Mouse (Mus musculus) fibroblast of lung, adult 2 months (primary cell): Measurements from ENCODE around the gene Olfr569.

Experiments used
- DNase-seq: peaks from one replicate; pipeline ENCODE4 v3.0.0-alpha.2; 2011; ENCODE audit warnings: low read depth

Olfr569 gene

DNA sequence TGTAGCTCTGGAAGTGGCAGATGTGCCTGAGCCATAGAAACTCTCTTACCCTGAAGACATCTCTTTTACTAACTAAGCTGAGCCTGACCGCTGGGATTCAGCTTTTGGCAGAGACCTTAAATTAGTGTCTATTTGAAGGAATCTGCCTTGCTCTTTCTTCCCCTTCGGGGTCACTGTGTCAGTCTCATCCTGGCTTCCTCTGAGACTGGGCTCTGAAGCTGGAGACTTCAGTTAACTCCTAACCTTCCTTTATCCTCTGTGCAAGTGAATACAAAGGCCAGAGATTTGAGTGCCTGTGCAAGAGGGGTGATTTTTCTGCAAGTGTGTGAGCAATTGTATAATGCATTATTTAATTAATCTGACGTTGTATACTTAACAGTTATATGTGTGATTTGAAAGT is at the start of gene Olfr569:
Olfr569 (minus strand) TSS at position 101 of the 400 bp plus-strand sequence.
- DNase-seq = no peak

DNA sequence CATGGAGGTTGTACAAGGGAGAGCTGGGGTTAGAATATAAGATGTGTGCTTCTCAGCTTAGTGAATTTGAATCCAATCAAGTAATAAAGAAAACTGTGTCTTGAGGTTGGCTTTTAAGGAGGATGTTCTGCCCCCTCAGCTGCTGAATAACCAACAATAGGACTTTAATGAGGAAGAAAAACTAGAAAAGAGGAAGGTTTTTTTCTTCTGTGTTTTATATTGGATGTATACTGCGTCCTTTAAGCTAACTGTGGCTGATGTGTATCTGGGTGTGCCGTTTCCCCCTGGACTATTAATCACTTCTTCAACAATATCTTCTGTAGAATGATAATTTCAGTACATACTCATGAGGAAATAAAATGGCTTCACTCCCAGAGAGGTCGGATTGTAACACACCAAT is 36.4 kb upstream of the Olfr569 start:
- no peak for DNase-seq

DNA sequence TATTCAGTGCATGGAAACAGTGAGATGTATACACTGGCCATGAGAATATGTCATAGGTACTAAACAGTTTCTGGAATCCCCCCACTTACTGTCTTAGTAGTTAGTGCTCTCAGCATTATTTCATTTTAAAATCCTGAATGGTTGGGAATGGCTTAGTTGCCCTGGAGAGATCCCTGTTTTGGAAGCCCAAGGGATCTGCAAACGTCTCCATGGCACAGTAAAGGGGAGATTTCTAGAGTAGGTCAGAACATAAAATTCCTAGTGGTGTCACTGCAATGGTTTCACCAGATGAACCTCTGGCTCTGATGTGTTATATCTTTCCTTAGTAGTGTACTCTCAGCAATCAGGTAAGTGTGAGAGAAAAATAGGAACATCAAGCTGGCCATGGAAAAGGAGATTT is 33.4 kb upstream of the Olfr569 start, which contains the start of gene Olfr572:
Olfr572 (plus strand) TSS at position 301 of the 400 bp plus-strand sequence.
- DNase-seq = no peak

DNA sequence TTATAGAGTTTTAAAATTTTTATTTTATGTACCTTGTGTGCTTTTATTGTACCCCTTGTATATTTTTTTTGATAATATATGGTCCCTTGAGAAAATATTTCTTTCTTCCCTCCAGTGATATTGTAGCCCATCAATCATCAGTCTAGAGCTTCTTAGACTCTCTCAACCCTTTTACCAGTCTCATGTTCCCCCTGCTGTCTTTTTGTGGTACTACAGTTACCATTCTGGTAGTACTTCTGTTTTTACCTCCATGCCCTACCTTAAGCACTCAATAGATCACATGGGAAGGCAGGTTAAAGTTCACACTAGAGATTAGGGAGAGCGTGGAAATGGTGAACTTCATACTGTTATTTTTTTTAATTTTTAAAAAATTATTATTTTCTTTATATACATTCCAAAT is 28.9 kb upstream of the Olfr569 start:
- peak; percentile 13 for DNase-seq

DNA sequence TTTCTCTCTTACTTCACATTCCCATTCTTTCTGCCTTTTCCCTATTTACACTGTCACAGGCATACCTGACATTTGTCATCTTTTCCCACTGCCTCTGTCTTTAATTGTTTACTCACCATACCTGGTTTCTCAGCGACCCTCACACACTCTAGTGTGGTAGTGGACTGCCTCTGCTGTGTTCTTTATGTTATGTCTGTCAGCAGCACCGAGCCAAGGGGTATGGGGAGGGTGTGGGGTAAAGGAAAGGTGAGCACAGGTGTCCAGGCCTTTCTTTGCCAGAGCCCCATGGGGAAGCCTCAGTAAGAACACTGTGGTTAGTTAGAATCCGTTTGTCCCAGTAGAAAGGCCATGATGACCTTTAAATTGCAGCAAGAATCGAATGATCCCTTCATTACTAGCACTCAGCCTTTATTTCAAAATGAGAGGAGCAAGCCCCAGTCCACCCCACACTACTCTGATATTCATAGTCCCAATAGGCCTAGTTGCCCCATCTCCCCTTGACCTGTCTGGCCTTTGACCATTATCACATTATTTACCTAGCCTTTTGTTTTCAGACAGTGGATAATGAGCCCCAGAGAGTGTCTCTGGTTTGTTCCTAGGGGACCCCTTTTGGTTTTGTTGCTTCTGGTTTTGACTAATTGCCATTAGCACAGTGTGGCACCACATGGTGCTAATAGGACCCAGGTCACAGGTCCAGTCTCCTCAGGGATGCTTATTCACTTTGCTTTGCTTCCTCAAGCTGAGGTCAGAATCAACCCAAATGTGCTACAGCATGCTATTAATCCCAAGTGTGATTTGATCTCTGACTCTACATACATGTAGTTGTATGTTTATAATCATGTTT is 26.6 kb upstream of the Olfr569 start, which contains the start of gene Olfr571:
Olfr571 (minus strand) TSS at position 505 of the 844 bp plus-strand sequence.
- no peak for DNase-seq

DNA sequence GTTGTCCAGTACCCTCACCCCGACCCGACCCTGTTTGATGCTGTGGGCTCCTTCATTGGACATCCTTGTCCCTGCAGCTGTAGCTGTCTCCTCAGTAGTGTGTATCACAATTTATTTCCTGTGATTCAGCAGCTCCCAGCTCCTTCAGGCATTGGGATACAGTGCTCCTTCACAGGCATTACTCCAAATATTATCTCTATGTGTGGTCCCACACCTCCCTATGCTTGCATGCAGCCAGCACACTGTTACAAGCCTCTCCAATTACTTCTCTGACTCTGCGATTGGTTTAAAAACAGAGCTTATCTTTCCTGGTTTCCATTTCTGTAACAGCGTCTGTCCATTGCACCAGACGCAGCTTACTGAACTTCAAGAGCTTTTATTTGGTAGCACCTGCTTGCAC is 25.7 kb upstream of the Olfr569 start:
- DNase-seq = no peak

DNA sequence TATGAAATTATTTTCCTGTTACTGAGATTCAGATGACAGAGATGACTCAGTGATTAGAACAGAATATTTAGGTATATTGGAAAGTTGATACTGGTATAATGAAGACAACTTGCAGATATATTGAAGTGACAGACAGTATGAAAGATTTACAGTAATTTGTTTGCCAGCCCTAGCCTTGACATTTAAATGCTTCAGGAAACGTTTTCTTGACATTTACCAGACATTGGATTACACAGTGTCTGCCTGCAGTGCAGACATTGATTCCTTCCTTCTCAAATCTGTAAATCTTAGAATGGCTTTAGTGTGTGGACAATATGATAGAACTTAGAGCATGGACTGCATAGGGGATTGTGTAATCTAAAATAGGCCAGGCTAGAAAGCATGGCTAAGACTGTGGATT is 24.6 kb upstream of the Olfr569 start:
- DNase-seq = no peak

DNA sequence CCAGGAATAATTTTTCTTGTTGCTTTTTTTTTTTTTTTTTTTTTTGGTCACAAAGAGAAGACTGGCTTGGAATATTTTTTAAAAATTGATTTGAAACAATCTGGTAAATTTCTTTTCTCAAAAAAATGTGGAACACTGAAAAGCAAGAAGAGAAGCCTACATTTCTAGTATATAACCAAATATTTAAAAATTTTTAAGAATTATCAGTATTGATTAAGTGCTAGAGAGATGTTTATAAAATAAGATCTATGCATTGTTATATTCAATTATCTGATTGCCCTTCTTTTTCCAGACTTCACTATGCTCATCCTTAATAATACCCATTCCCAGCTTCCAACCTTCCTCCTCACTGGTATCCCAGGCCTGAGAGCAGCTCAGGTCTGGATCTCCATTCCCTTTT is 13.9 kb downstream of the Olfr569 start, which contains the start of gene Olfr568:
Olfr568 (plus strand) TSS at position 301 of the 400 bp plus-strand sequence.
- DNase-seq = no peak

DNA sequence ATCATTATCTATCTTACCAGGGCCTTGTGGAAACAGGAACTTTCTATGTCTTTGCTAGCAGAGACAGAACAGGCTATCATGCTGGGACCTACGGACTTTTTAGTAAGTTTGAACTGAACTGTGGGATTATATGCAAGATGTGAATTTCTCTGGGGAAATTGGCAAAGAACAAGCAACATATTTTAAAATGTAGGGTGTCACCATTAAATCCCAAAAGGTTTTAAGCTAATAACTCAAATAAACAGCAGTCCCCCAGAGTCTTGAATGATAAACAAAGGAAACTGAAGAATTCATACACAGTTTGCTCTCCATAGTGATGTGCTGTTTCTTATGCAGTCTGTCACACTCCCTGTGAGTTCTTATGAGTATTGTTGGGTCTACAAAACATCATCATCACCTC is 32.0 kb downstream of the Olfr569 start, which contains the start of gene Olfr566:
Olfr566 (minus strand) TSS at position 101 of the 400 bp plus-strand sequence.
- no peak for DNase-seq

DNA sequence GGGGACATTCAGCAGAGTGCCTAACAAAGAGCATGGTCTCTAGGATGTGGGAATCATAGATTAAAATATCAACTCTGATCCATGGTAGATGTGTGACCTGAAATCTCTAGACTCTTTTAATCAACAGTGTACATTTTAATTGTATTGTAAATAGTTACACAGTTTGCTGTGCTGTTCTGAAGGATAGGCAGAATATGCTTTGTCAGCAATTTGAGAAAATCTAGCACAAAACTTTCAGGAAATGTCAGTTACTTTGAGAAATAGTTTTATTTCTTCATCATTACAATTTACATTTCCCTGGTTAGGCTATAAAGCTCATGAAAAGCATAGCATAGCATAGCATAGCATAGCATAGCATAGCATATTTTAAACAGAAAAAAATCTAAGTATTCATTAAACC is 34.9 kb downstream of the Olfr569 start:
- DNase-seq = no peak
